Mouse (Mus musculus) neutrophil, adult 5-6 weeks (primary cell): ENCODE measurements at regions not wholly inside any gene's neighbourhood (a gene's known extent, or its start where the extent isn't known, plus 50 kb on each side); places are given as distances from the start of the nearest gene placed in this dataset.

Experiments
- ATAC-seq: fragments of 151-379, 151-347 bp; 2 replicates; pipeline ENCODE4 v1.8.0; 2017; ENCODE audit warnings: mild to moderate bottlenecking, moderate TSS enrichment; ENCODE audit not compliant: insufficient number of reproducible peaks, poor library complexity, low FRiP score, severe bottlenecking; ENCODE audit errors: extremely low read depth

- ATAC-seq, result no peak
These were observed 276.2 kb downstream of the Ptprc start for GRCm38 (mm10) chr1:137899305-137899704.

GRCm38 (mm10) chr1:137898891-137899290, 276.6 kb downstream of the Ptprc start:
- ATAC-seq, result no peak

GRCm38 (mm10) chr1:137898397-137898796, 277.1 kb downstream of the Ptprc start:
- peak; percentile 85 for ATAC-seq

GRCm38 (mm10) chr1:137881656-137882055, 293.9 kb downstream of the Ptprc start:
- no peak for ATAC-seq

- no peak for ATAC-seq
These were observed 301.1 kb downstream of the Ptprc start for GRCm38 (mm10) chr1:137874361-137874760.

- no peak for ATAC-seq
These were observed 301.9 kb downstream of the Ptprc start for GRCm38 (mm10) chr1:137873628-137874027.

GRCm38 (mm10) chr1:137865030-137865429, 310.5 kb downstream of the Ptprc start:
- peak; percentile 30; the same call in 1 of the 2 replicates for ATAC-seq

GRCm38 (mm10) chr1:137863506-137863905, 312.0 kb downstream of the Ptprc start:
- ATAC-seq, result no peak

GRCm38 (mm10) chr1:137852262-137852661, 323.2 kb downstream of the Ptprc start:
- ATAC-seq, result no peak

GRCm38 (mm10) chr1:137847311-137847923, 328.1 kb downstream of the Ptprc start:
- no peak for ATAC-seq

GRCm38 (mm10) chr1:137846857-137847256, 328.7 kb downstream of the Ptprc start:
- ATAC-seq, result no peak

GRCm38 (mm10) chr1:137840531-137840930, 335.0 kb downstream of the Ptprc start:
- no peak for ATAC-seq

- ATAC-seq, result no peak
These were observed 335.8 kb downstream of the Ptprc start for GRCm38 (mm10) chr1:137839703-137840102.

- no peak for ATAC-seq
These were observed 336.2 kb downstream of the Ptprc start for GRCm38 (mm10) chr1:137839263-137839662.

- ATAC-seq, result no peak
These were observed 337.2 kb downstream of the Ptprc start for GRCm38 (mm10) chr1:137838357-137838756.

- ATAC-seq, result no peak
These were observed 342.0 kb downstream of the Ptprc start for GRCm38 (mm10) chr1:137833535-137833934.

- ATAC-seq, result no peak
These were observed 344.2 kb downstream of the Ptprc start for GRCm38 (mm10) chr1:137831284-137831683.

GRCm38 (mm10) chr1:137827379-137827778, 348.1 kb downstream of the Ptprc start:
- ATAC-seq, result no peak

GRCm38 (mm10) chr1:137815401-137815888, 360.1 kb downstream of the Ptprc start:
- no peak for ATAC-seq

GRCm38 (mm10) chr1:137814556-137814955, 361.0 kb downstream of the Ptprc start:
- ATAC-seq, result no peak

GRCm38 (mm10) chr1:137813716-137814115, 361.8 kb downstream of the Ptprc start:
- no peak for ATAC-seq
